Mouse (Mus musculus): ENCODE results near the gene Cchcr1.

DNA sequence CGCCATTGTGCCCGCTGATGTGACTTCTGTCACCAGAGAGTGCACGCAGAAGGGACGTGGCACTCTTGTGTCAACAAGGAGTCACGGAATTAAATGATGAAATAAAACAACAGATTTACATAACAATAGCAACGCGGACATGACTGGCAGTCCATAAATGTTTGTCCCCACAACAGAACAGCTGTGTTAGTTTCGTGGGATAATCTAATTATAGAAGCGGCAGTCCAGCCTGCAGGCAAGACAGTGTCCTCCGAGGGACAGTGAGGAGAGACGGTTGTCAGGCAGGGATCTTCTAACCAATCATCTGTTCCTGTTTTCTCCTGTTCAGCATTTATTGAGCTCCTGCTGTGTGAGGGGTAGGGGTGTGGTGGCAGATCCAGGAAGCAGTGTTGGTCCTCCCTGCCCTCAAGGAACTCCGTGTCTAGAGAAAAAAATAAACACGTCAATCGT is 26.5 kb downstream of the Cchcr1 start:
- no peak for TF ChIP-seq CTCF (conservative IDR thresholded peaks at IDR 0.05; ENCODE audit: insufficient read depth, insufficient read length, low read depth, low read length)
- TF ChIP-seq POLR2A (IDR thresholded peaks at IDR 0.05; ENCODE audit: low read depth, low read length), result no peak
